Mouse (Mus musculus) c-Kit-positive CD71-positive TER-119-positive erythroid progenitor cells, embryonic 14.5 days (primary cell): ENCODE data around the gene Jpt1.
"Not testable (repeated sequence)": the region's sequence is repeated elsewhere in the genome, so short reads cannot be mapped to it uniquely, and the experiment has no call there.

Source experiments
- DNase-seq: peaks from one replicate; pipeline ENCODE4 v3.0.0-alpha.2; 2013; ENCODE audit warnings: low spot score

The Jpt1 gene

GRCm38 (mm10) chr11:115512004-115512403 is 2.2 kb downstream of the Jpt1 start:
- DNase-seq: no peak

- peak; percentile 69 for DNase-seq
Observed at GRCm38 (mm10) chr11:115511121-115511520, 3.1 kb downstream of the Jpt1 start.

GRCm38 (mm10) chr11:115510507-115510888 is 3.7 kb downstream of the Jpt1 start:
- no peak for DNase-seq

GRCm38 (mm10) chr11:115509773-115510506 is 4.2 kb downstream of the Jpt1 start:
- peak; percentile 39 for DNase-seq

- DNase-seq: no peak
Observed at GRCm38 (mm10) chr11:115508061-115508460, 6.1 kb downstream of the Jpt1 start.

GRCm38 (mm10) chr11:115506586-115506985 is 7.6 kb downstream of the Jpt1 start:
- peak; percentile 61 for DNase-seq

- no peak for DNase-seq
Observed at GRCm38 (mm10) chr11:115502636-115503035, 11.6 kb downstream of the Jpt1 start.

- DNase-seq: not testable (repeated sequence)
Observed at GRCm38 (mm10) chr11:115496559-115496958, 17.6 kb downstream of the Jpt1 start.

GRCm38 (mm10) chr11:115492387-115492786 is 21.8 kb downstream of the Jpt1 start:
- no peak for DNase-seq

GRCm38 (mm10) chr11:115491356-115492083 is 22.7 kb downstream of the Jpt1 start, which contains the start of gene Nt5c:
Gene Nt5c (minus strand): TSS chr11:115491862.
- DNase-seq: peak; percentile 76

- DNase-seq: no peak
Observed at GRCm38 (mm10) chr11:115490441-115491355, 23.5 kb downstream of the Jpt1 start.

- DNase-seq: no peak
Observed at GRCm38 (mm10) chr11:115488551-115489104, 25.6 kb downstream of the Jpt1 start.

GRCm38 (mm10) chr11:115485155-115485554 is 29.0 kb downstream of the Jpt1 start:
- no peak for DNase-seq

- peak; percentile 83 for DNase-seq
Observed at GRCm38 (mm10) chr11:115483726-115484125, 30.5 kb downstream of the Jpt1 start.

GRCm38 (mm10) chr11:115483278-115483677 is 30.9 kb downstream of the Jpt1 start:
- no peak for DNase-seq

GRCm38 (mm10) chr11:115481553-115482259 is 32.5 kb downstream of the Jpt1 start:
- no peak for DNase-seq

GRCm38 (mm10) chr11:115478296-115478938 is 35.8 kb downstream of the Jpt1 start:
- no peak for DNase-seq

- not testable (repeated sequence) for DNase-seq
Observed at GRCm38 (mm10) chr11:115477388-115477787, 36.8 kb downstream of the Jpt1 start.

GRCm38 (mm10) chr11:115476630-115477029 is 37.6 kb downstream of the Jpt1 start:
- not testable (repeated sequence) for DNase-seq

- DNase-seq: no peak
Observed at GRCm38 (mm10) chr11:115475758-115476237, 38.4 kb downstream of the Jpt1 start.
